Mouse (Mus musculus): Measurements from ENCODE around the gene Ttc41.

Ttc41 gene

DNA sequence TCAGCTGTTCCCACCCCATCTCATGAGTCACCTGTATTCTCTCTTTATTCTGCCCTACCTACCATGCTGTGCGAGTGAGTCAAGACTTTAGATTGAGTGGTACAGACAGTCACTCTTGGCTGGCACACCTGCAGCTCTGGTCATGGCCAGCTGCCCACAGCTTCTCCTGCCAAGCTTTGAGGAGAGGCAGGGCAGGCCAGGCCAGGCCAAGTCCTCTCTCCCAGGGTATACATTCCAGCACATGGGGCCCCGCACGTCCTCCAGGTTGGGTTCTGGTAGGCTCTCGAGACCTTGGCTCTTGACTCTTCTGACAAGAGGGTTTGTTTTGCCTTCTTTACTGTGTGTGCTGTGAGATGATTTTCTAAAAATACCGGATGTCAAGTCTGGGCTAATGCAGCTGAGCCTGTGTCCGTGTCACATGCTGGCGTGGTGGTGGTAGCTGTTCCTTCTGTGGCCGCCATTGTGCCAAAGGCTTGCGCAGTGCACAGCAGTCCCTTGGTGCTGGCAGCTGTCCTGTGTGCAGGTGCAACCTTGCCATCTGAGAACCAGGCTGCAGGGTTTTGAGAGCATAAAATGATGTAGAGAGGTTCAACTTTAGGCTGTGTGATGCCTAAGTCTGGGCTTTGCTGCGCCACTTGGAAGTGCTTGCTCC, 120.4 kb downstream of the Ttc41 start:
- no peak for DNase-seq (ENCODE audit: low read depth, low spot score)
